Mouse (Mus musculus): ENCODE results near the gene Ankrd45. TPM values are rescaled to one million over a fixed set of nuclear protein-coding genes. Genes with fewer than 3 reads are reported as not detected.
A peak's percentile ranks its signal among the peaks of the same experiment; 100 is the strongest.
"Not testable (repeated sequence)": the region's sequence is repeated elsewhere in the genome, so short reads cannot be mapped to it uniquely, and the experiment has no call there.

The Ankrd45 gene
- 0.11 TPM in 1 of 2 replicates, not detected in the other for polyA plus RNA-seq (2012; rRNA removed)

GRCm38 (mm10) chr1:161142531-161143159, at the start of gene Ankrd45:
Gene Ankrd45, plus strand, starts transcription at chr1:161142691.
- WGBS = 11% methylated on average over 33 of the region's 33 CpGs
- no peak for DNase-seq (ENCODE audit: low read depth, low spot score)

- WGBS = 94% methylated on average over 4 of the region's 4 CpGs
- no peak for DNase-seq (ENCODE audit: low read depth, low spot score)
These were observed 42.6 kb upstream of the Ankrd45 start for GRCm38 (mm10) chr1:161099721-161100405.

- no peak for DNase-seq (ENCODE audit: low read depth, low spot score)
- WGBS = 91% methylated on average over 1 of the region's 1 CpGs
These were observed 38.6 kb upstream of the Ankrd45 start for GRCm38 (mm10) chr1:161103842-161104241.

GRCm38 (mm10) chr1:161109216-161109615, 33.3 kb upstream of the Ankrd45 start:
- WGBS = 89% methylated on average over 8 of the region's 8 CpGs
- DNase-seq (ENCODE audit: low read depth, low spot score) = no peak

- DNase-seq (ENCODE audit: low read depth, low spot score) = no peak
These were observed 27.9 kb upstream of the Ankrd45 start for GRCm38 (mm10) chr1:161114591-161114990.

GRCm38 (mm10) chr1:161122661-161123418, 19.7 kb upstream of the Ankrd45 start:
- DNase-seq (ENCODE audit: low read depth, low spot score) = peak; percentile 11
- 48% methylated on average over 10 of the region's 10 CpGs for WGBS

GRCm38 (mm10) chr1:161126461-161126860, 16.0 kb upstream of the Ankrd45 start:
- DNase-seq (ENCODE audit: low read depth, low spot score) = no peak
- WGBS = 71% methylated on average over 1 of the region's 1 CpGs

- under 1% methylated on average over 41 of the region's 41 CpGs for WGBS
- peak; percentile 93 for DNase-seq (ENCODE audit: low read depth, low spot score)
These were observed 11.5 kb upstream of the Ankrd45 start, which contains the start of gene Klhl20 for GRCm38 (mm10) chr1:161130726-161131664. Gene Klhl20, minus strand, starts transcription at chr1:161131511.

- 79% methylated on average over 2 of the region's 2 CpGs for WGBS
- DNase-seq (ENCODE audit: low read depth, low spot score) = no peak
These were observed 3.0 kb upstream of the Ankrd45 start for GRCm38 (mm10) chr1:161139496-161139895.

GRCm38 (mm10) chr1:161140026-161140762, 2.3 kb upstream of the Ankrd45 start:
- 74% methylated on average over 9 of the region's 9 CpGs for WGBS
- DNase-seq (ENCODE audit: low read depth, low spot score) = no peak

GRCm38 (mm10) chr1:161143216-161143615, 725 bp downstream of the Ankrd45 start:
- WGBS = 89% methylated on average over 7 of the region's 7 CpGs
- no peak for DNase-seq (ENCODE audit: low read depth, low spot score)

- WGBS = 77% methylated on average over 8 of the region's 8 CpGs
- not testable (repeated sequence) for DNase-seq (ENCODE audit: low read depth, low spot score)
These were observed 3.1 kb downstream of the Ankrd45 start for GRCm38 (mm10) chr1:161145611-161146010.

- 76% methylated on average over 2 of the region's 2 CpGs for WGBS
- DNase-seq (ENCODE audit: low read depth, low spot score) = no peak
These were observed 5.4 kb downstream of the Ankrd45 start for GRCm38 (mm10) chr1:161147888-161148287.

- 66% methylated on average over 6 of the region's 6 CpGs for WGBS
- no peak for DNase-seq (ENCODE audit: low read depth, low spot score)
These were observed 8.6 kb downstream of the Ankrd45 start for GRCm38 (mm10) chr1:161151098-161151497.

- WGBS = 73% methylated on average over 10 of the region's 10 CpGs
- DNase-seq (ENCODE audit: low read depth, low spot score) = no peak
These were observed 14.1 kb downstream of the Ankrd45 start for GRCm38 (mm10) chr1:161156546-161156945.

GRCm38 (mm10) chr1:161159214-161159613, 16.7 kb downstream of the Ankrd45 start, which contains the start of gene Tex50:
Gene Tex50, minus strand, starts transcription at chr1:161159314.
- DNase-seq (ENCODE audit: low read depth, low spot score) = no peak
- WGBS = 68% methylated on average over 3 of the region's 3 CpGs

- no peak for DNase-seq (ENCODE audit: low read depth, low spot score)
- 61% methylated on average over 4 of the region's 4 CpGs for WGBS
These were observed 17.8 kb downstream of the Ankrd45 start for GRCm38 (mm10) chr1:161160266-161160665.

GRCm38 (mm10) chr1:161170651-161171050, 28.2 kb downstream of the Ankrd45 start:
- 3% methylated on average over 40 of the region's 40 CpGs for WGBS
- peak; percentile 8 for DNase-seq (ENCODE audit: low read depth, low spot score)

- WGBS = 49% methylated on average over 8 of the region's 8 CpGs
These were observed 38.2 kb downstream of the Ankrd45 start for GRCm38 (mm10) chr1:161180674-161181073.

More at GRCm38 (mm10) chr1:161180674-161181073, 38.2 kb downstream of the Ankrd45 start:
- DNase-seq (ENCODE audit: low read depth, low spot score) = peak; percentile 29
